ENCODE assay signal across 8 mouse cellular contexts in the genomic region with DNA sequence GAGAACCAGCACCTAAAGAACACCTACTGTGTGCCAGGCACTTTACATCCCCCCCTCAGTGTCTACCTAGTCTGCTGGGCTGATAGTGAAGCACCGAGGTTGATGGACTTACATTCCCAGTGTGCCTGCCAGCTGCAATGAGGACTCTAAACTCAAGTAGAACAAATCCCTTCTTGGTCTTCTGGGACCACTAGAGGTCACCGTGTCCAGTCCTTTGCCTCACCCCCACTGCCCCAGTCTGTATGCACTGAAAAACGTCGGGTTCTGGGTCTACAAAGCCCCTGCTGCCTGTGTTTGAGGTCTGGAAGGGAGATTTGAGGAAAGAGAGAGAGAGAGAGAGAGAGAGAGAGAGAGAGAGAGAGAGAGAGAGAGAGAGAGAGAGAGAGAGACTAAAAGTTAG. TPM values are rescaled to one million over a fixed set of nuclear protein-coding genes. Genes with fewer than 3 reads are reported as not detected.
DNase-seq lines count a peak whose midpoint lies in the region; ATAC-seq and TF ChIP-seq lines count a peak whose summit lies in the region.

No protein-coding gene starts in this region.

- peaks cover 20% of the 10 kb centered on the region for H3K36me3 ChIP-seq in lung, embryonic 14.5 days (ENCODE audit: insufficient read depth)
- H3K36me3 ChIP-seq in limb, embryonic 12.5 days, result peaks cover 23% of the 10 kb centered on the region
- H3K36me3 ChIP-seq in stomach, embryonic 14.5 days (ENCODE audit: control insufficient read depth, insufficient read depth, low read length), result peaks cover 20% of the 10 kb centered on the region

- TF ChIP-seq POLR2A in embryonic fibroblast, embryonic 13.5 days (IDR thresholded peaks at IDR 0.05; ENCODE audit: low read depth, low read length), result no peak

- DNase-seq in lung, embryonic 14.5 days, result no peak
- DNase-seq in lung, postnatal 14 days, result no peak
- no peak for DNase-seq in right cerebral cortex, postnatal 4 days
- DNase-seq in adrenal gland, postnatal 25 days, result no peak
- DNase-seq in urinary bladder, adult 2 months (ENCODE audit: low spot score), result no peak

- no peaks in the 10 kb centered on the region for H3K9me3 ChIP-seq in lung, embryonic 14.5 days (ENCODE audit: low read depth, low read length)
- no peaks in the 10 kb centered on the region for H3K9me3 ChIP-seq in limb, embryonic 12.5 days
- H3K9me3 ChIP-seq in stomach, embryonic 14.5 days (ENCODE audit: control insufficient read depth, low read depth, low read length), result no peaks in the 10 kb centered on the region

- WGBS in lung, embryonic 14.5 days, result 1% methylated on average over 4 of the region's 4 CpGs
- WGBS in limb, embryonic 12.5 days, result 2% methylated on average over 4 of the region's 4 CpGs
- WGBS in stomach, embryonic 14.5 days, result 0% methylated on average over 4 of the region's 4 CpGs

- H3K27me3 ChIP-seq in lung, embryonic 14.5 days (ENCODE audit: insufficient read depth, low read length), result no peaks in the 10 kb centered on the region
- no peaks in the 10 kb centered on the region for H3K27me3 ChIP-seq in limb, embryonic 12.5 days
- H3K27me3 ChIP-seq in stomach, embryonic 14.5 days (ENCODE audit: control insufficient read depth, insufficient read depth, low read length), result no peaks in the 10 kb centered on the region

- ATAC-seq in lung, embryonic 14.5 days (ENCODE audit: insufficient read depth), result peak; percentile 3
- no peak for ATAC-seq in limb, embryonic 12.5 days (ENCODE audit: insufficient number of reproducible peaks, insufficient read depth, low FRiP score, low TSS enrichment, low read depth)
- ATAC-seq in stomach, embryonic 14.5 days (ENCODE audit: insufficient number of reproducible peaks, insufficient read depth, low FRiP score, low read depth), result no peak

- peak overlapping the region; percentile 41; the same call in 1 of the 2 replicates for H3K9ac ChIP-seq in lung, embryonic 14.5 days
- H3K9ac ChIP-seq in limb, embryonic 12.5 days (replicated peaks), result peak overlapping the region; percentile 51; the same call in 1 of the 2 replicates
- H3K9ac ChIP-seq in stomach, embryonic 14.5 days (replicated peaks; ENCODE audit: low read depth, low read length), result no peak overlapping the region

- peak overlapping the region; percentile 8; the same call in 1 of the 2 replicates for H3K4me3 ChIP-seq in lung, embryonic 14.5 days (ENCODE audit: low read depth, low read length)
- H3K4me3 ChIP-seq in embryonic fibroblast, embryonic 13.5 days (ENCODE audit: insufficient read depth, low read length), result no peak overlapping the region
- H3K4me3 ChIP-seq in limb, embryonic 12.5 days (replicated peaks), result peak overlapping the region; percentile 35; the same call in 1 of the 2 replicates
- H3K4me3 ChIP-seq in stomach, embryonic 14.5 days (ENCODE audit: low read depth, low read length), result peak overlapping the region; percentile 25; the same call in 1 of the 2 replicates

- H3K4me1 ChIP-seq in lung, embryonic 14.5 days (ENCODE audit: insufficient read depth), result peaks cover 32% of the 10 kb centered on the region
- H3K4me1 ChIP-seq in embryonic fibroblast, embryonic 13.5 days (ENCODE audit: control insufficient read depth, insufficient read depth, low read length), result peaks cover 18% of the 10 kb centered on the region; the same call in 1 of the 2 replicates
- peaks cover 73% of the 10 kb centered on the region for H3K4me1 ChIP-seq in limb, embryonic 12.5 days (replicated peaks)
- peaks cover 52% of the 10 kb centered on the region for H3K4me1 ChIP-seq in stomach, embryonic 14.5 days (ENCODE audit: control insufficient read depth, insufficient read depth, low read length)

- peak overlapping the region; percentile 53 for H3K4me2 ChIP-seq in lung, embryonic 14.5 days
- peak overlapping the region; percentile 72 for H3K4me2 ChIP-seq in limb, embryonic 12.5 days
- H3K4me2 ChIP-seq in stomach, embryonic 14.5 days (replicated peaks; ENCODE audit: low read depth, low read length), result peak overlapping the region; percentile 66

- no peak for TF ChIP-seq CTCF in lung, embryonic 14.5 days (IDR thresholded peaks at IDR 0.05; ENCODE audit: low read depth)
- TF ChIP-seq CTCF in embryonic fibroblast, embryonic 13.5 days (IDR thresholded peaks at IDR 0.05; ENCODE audit: borderline replicate concordance, insufficient read depth, low read length), result no peak

- peak overlapping the region; percentile 95 for H3K27ac ChIP-seq in lung, embryonic 14.5 days (ENCODE audit: low read depth)
- H3K27ac ChIP-seq in embryonic fibroblast, embryonic 13.5 days (ENCODE audit: insufficient read depth, low read length), result peak overlapping the region; percentile 91
- H3K27ac ChIP-seq in limb, embryonic 12.5 days, result peak overlapping the region; percentile 96
- peak overlapping the region; percentile 90 for H3K27ac ChIP-seq in stomach, embryonic 14.5 days (ENCODE audit: low read length)

RNA-seq across cellular contexts. Expression of gene Ssc5d, which starts 1.1 kb away (rescaled TPM):
- 2.1 and 2.2 TPM in 2 replicates for polyA plus RNA-seq in lung, embryonic 14.5 days (2014; fragmentation: Nextera tagmentation; extraction: Ambion mirVana)
- polyA plus RNA-seq in embryonic fibroblast, embryonic 13.5 days (2011; ENCODE audit: insufficient read length, low read depth, missing spikeins), result 24.1 and 29.8 TPM in 2 replicates
- 2.5 and 3.1 TPM in 2 replicates for polyA plus RNA-seq in limb, embryonic 12.5 days (2016; fragmentation: Nextera tagmentation; extraction: Ambion mirVana)
- polyA plus RNA-seq in stomach, embryonic 14.5 days (2014; fragmentation: Nextera tagmentation; extraction: Ambion mirVana), result 3.3 and 3.9 TPM in 2 replicates
- 2.0 and 3.2 TPM in 2 replicates for total RNA-seq in adrenal gland, postnatal 25 days (2021)
- polyA plus RNA-seq in urinary bladder, adult 2 months (2012; rRNA removed), result 10.5 and 12.9 TPM in 2 replicates

RNA-seq across cellular contexts. Expression of gene Nat14, which starts 2.7 kb away (rescaled TPM):
- 1.4 and 2.3 TPM in 2 replicates for polyA plus RNA-seq in lung, embryonic 14.5 days (2014; fragmentation: Nextera tagmentation; extraction: Ambion mirVana)
- 4.7 and 5.5 TPM in 2 replicates for polyA plus RNA-seq in embryonic fibroblast, embryonic 13.5 days (2011; ENCODE audit: insufficient read length, low read depth, missing spikeins)
- 3.1 and 4.4 TPM in 2 replicates for polyA plus RNA-seq in limb, embryonic 12.5 days (2016; fragmentation: Nextera tagmentation; extraction: Ambion mirVana)
- polyA plus RNA-seq in stomach, embryonic 14.5 days (2014; fragmentation: Nextera tagmentation; extraction: Ambion mirVana), result 3.5 and 4.0 TPM in 2 replicates
- total RNA-seq in adrenal gland, postnatal 25 days (2021), result 7.7 and 9.1 TPM in 2 replicates
- 10.6 and 14.1 TPM in 2 replicates for polyA plus RNA-seq in urinary bladder, adult 2 months (2012; rRNA removed)

RNA-seq across cellular contexts. Expression of gene Zfp628, which starts 9.5 kb away (rescaled TPM):
- 4.2 and 4.3 TPM in 2 replicates for polyA plus RNA-seq in lung, embryonic 14.5 days (2014; fragmentation: Nextera tagmentation; extraction: Ambion mirVana)
- 5.2 and 6.3 TPM in 2 replicates for polyA plus RNA-seq in embryonic fibroblast, embryonic 13.5 days (2011; ENCODE audit: insufficient read length, low read depth, missing spikeins)
- 3.6 and 4.2 TPM in 2 replicates for polyA plus RNA-seq in limb, embryonic 12.5 days (2016; fragmentation: Nextera tagmentation; extraction: Ambion mirVana)
- 4.3 and 4.5 TPM in 2 replicates for polyA plus RNA-seq in stomach, embryonic 14.5 days (2014; fragmentation: Nextera tagmentation; extraction: Ambion mirVana)
- 16.4 and 19.0 TPM in 2 replicates for total RNA-seq in adrenal gland, postnatal 25 days (2021)
- 7.7 and 10.1 TPM in 2 replicates for polyA plus RNA-seq in urinary bladder, adult 2 months (2012; rRNA removed)

RNA-seq across cellular contexts. Expression of gene Gm36210, which starts 18.2 kb away (rescaled TPM):
- not detected in 2 replicates for polyA plus RNA-seq in lung, embryonic 14.5 days (2014; fragmentation: Nextera tagmentation; extraction: Ambion mirVana)
- not detected in 2 replicates for polyA plus RNA-seq in embryonic fibroblast, embryonic 13.5 days (2011; ENCODE audit: insufficient read length, low read depth, missing spikeins)
- polyA plus RNA-seq in limb, embryonic 12.5 days (2016; fragmentation: Nextera tagmentation; extraction: Ambion mirVana), result not detected in 2 replicates
- polyA plus RNA-seq in stomach, embryonic 14.5 days (2014; fragmentation: Nextera tagmentation; extraction: Ambion mirVana), result not detected in 2 replicates
- not detected in 2 replicates for total RNA-seq in adrenal gland, postnatal 25 days (2021)
- polyA plus RNA-seq in urinary bladder, adult 2 months (2012; rRNA removed), result 0.15 and 0.22 TPM in 2 replicates

RNA-seq across cellular contexts. Expression of gene Sbk2, which starts 39.7 kb away (rescaled TPM):
- 0.13 and 0.46 TPM in 2 replicates for polyA plus RNA-seq in lung, embryonic 14.5 days (2014; fragmentation: Nextera tagmentation; extraction: Ambion mirVana)
- polyA plus RNA-seq in embryonic fibroblast, embryonic 13.5 days (2011; ENCODE audit: insufficient read length, low read depth, missing spikeins), result not detected in 2 replicates
- 0.29 and 0.51 TPM in 2 replicates for polyA plus RNA-seq in limb, embryonic 12.5 days (2016; fragmentation: Nextera tagmentation; extraction: Ambion mirVana)
- 0.55 and 1.4 TPM in 2 replicates for polyA plus RNA-seq in stomach, embryonic 14.5 days (2014; fragmentation: Nextera tagmentation; extraction: Ambion mirVana)
- total RNA-seq in adrenal gland, postnatal 25 days (2021), result 0.55 TPM in 1 of 2 replicates, not detected in the other
- polyA plus RNA-seq in urinary bladder, adult 2 months (2012; rRNA removed), result 0.29 and 0.46 TPM in 2 replicates
